Mouse (Mus musculus): ENCODE measurements at regions not wholly inside any gene's neighbourhood (a gene's known extent, or its start where the extent isn't known, plus 50 kb on each side); places are given as distances from the start of the nearest gene placed in this dataset.

- H3ac ChIP-seq (ENCODE audit: control insufficient read depth, insufficient read length): no peak overlapping the region
- H3K27me3 ChIP-seq (ENCODE audit: control insufficient read depth, insufficient read depth, insufficient read length): no peaks in the 10 kb centered on the region
- H3K36me3 ChIP-seq (ENCODE audit: control insufficient read depth, insufficient read depth): no peaks in the 10 kb centered on the region
- no peak overlapping the region for H3K4me3 ChIP-seq
- H3K79me2 ChIP-seq (ENCODE audit: control insufficient read depth, insufficient read depth): no peaks in the 10 kb centered on the region
- H3K4me2 ChIP-seq (ENCODE audit: low read depth): no peak overlapping the region
- no peak for TF ChIP-seq TCF3 (IDR thresholded peaks at IDR 0.05; ENCODE audit: insufficient read length, low read depth)
- no peak for TF ChIP-seq POLR2AphosphoS2 (IDR thresholded peaks at IDR 0.05; ENCODE audit: insufficient read length, low read depth)
- no peak for TF ChIP-seq USF1 (IDR thresholded peaks at IDR 0.05; ENCODE audit: low read depth)
- no peak for TF ChIP-seq MAX (IDR thresholded peaks at IDR 0.05; ENCODE audit: low read depth)
- no peak for TF ChIP-seq SRF (IDR thresholded peaks at IDR 0.05; ENCODE audit: control insufficient read depth, insufficient read length, low read depth)
- TF ChIP-seq TCF12 (IDR thresholded peaks at IDR 0.05; ENCODE audit: insufficient read depth, poor library complexity, severe bottlenecking): no peak
- TF ChIP-seq MYOG (IDR thresholded peaks at IDR 0.05; ENCODE audit: control insufficient read depth in 1 of 3, insufficient read depth in 1 of 3, insufficient read length in 2 of 3, low read depth in 2 of 3): no peak
- TF ChIP-seq MYOD1 (IDR thresholded peaks at IDR 0.05; ENCODE audit: control insufficient read depth in 1 of 3, insufficient read length in 2 of 3, low read depth in 2 of 3): no peak
- no peak for TF ChIP-seq E2F4 (IDR thresholded peaks at IDR 0.05; ENCODE audit: insufficient read depth)
- no peak for TF ChIP-seq CEBPB (IDR thresholded peaks at IDR 0.05; ENCODE audit: insufficient read depth, poor library complexity, severe bottlenecking)
- no peak for TF ChIP-seq REST (IDR thresholded peaks at IDR 0.05; ENCODE audit: insufficient read depth, insufficient read length)
- TF ChIP-seq POLR2A (IDR thresholded peaks at IDR 0.05; ENCODE audit: insufficient read length, low read depth): no peak
Observed at GRCm38 (mm10) chr11:37650095-37650494, 414.3 kb upstream of the Tenm2 start.

GRCm38 (mm10) chr11:37623290-37623689, 387.5 kb upstream of the Tenm2 start:
- TF ChIP-seq POLR2A (IDR thresholded peaks at IDR 0.05; ENCODE audit: insufficient read length, low read depth): no peak
- TF ChIP-seq USF1 (IDR thresholded peaks at IDR 0.05; ENCODE audit: low read depth): no peak
- no peak for TF ChIP-seq REST (IDR thresholded peaks at IDR 0.05; ENCODE audit: insufficient read depth, insufficient read length)
- no peak for TF ChIP-seq POLR2AphosphoS2 (IDR thresholded peaks at IDR 0.05; ENCODE audit: insufficient read length, low read depth)
- no peak for TF ChIP-seq E2F4 (IDR thresholded peaks at IDR 0.05; ENCODE audit: insufficient read depth)
- TF ChIP-seq MAX (IDR thresholded peaks at IDR 0.05; ENCODE audit: low read depth): no peak
- no peak for TF ChIP-seq SRF (IDR thresholded peaks at IDR 0.05; ENCODE audit: control insufficient read depth, insufficient read length, low read depth)
- TF ChIP-seq CEBPB (IDR thresholded peaks at IDR 0.05; ENCODE audit: insufficient read depth, poor library complexity, severe bottlenecking): no peak
- TF ChIP-seq TCF12 (IDR thresholded peaks at IDR 0.05; ENCODE audit: insufficient read depth, poor library complexity, severe bottlenecking): no peak
- TF ChIP-seq MYOG (IDR thresholded peaks at IDR 0.05; ENCODE audit: control insufficient read depth in 1 of 3, insufficient read depth in 1 of 3, insufficient read length in 2 of 3, low read depth in 2 of 3): no peak
- TF ChIP-seq MYOD1 (IDR thresholded peaks at IDR 0.05; ENCODE audit: control insufficient read depth in 1 of 3, insufficient read length in 2 of 3, low read depth in 2 of 3): no peak
- TF ChIP-seq TCF3 (IDR thresholded peaks at IDR 0.05; ENCODE audit: insufficient read length, low read depth): no peak
- no peak overlapping the region for H3K4me3 ChIP-seq
- H3K27me3 ChIP-seq (ENCODE audit: control insufficient read depth, insufficient read depth, insufficient read length): no peaks in the 10 kb centered on the region
- no peak overlapping the region for H3ac ChIP-seq (ENCODE audit: control insufficient read depth, insufficient read length)
- H3K4me2 ChIP-seq (ENCODE audit: low read depth): no peak overlapping the region
- no peaks in the 10 kb centered on the region for H3K79me2 ChIP-seq (ENCODE audit: control insufficient read depth, insufficient read depth)
- no peaks in the 10 kb centered on the region for H3K36me3 ChIP-seq (ENCODE audit: control insufficient read depth, insufficient read depth)

GRCm38 (mm10) chr11:37600533-37600932, 364.8 kb upstream of the Tenm2 start:
- TF ChIP-seq CEBPB (IDR thresholded peaks at IDR 0.05; ENCODE audit: insufficient read depth, poor library complexity, severe bottlenecking) (no peak), MAX (IDR thresholded peaks at IDR 0.05; ENCODE audit: low read depth) (no peak), MYOD1 (IDR thresholded peaks at IDR 0.05; ENCODE audit: control insufficient read depth in 1 of 3, insufficient read length in 2 of 3, low read depth in 2 of 3) (no peak), SRF (IDR thresholded peaks at IDR 0.05; ENCODE audit: control insufficient read depth, insufficient read length, low read depth) (no peak), POLR2A (IDR thresholded peaks at IDR 0.05; ENCODE audit: insufficient read length, low read depth) (no peak), TCF12 (IDR thresholded peaks at IDR 0.05; ENCODE audit: insufficient read depth, poor library complexity, severe bottlenecking) (no peak), MYOG (IDR thresholded peaks at IDR 0.05; ENCODE audit: control insufficient read depth in 1 of 3, insufficient read depth in 1 of 3, insufficient read length in 2 of 3, low read depth in 2 of 3) (no peak), REST (IDR thresholded peaks at IDR 0.05; ENCODE audit: insufficient read depth, insufficient read length) (no peak), E2F4 (IDR thresholded peaks at IDR 0.05; ENCODE audit: insufficient read depth) (no peak), POLR2AphosphoS2 (IDR thresholded peaks at IDR 0.05; ENCODE audit: insufficient read length, low read depth) (no peak), USF1 (IDR thresholded peaks at IDR 0.05; ENCODE audit: low read depth) (no peak), TCF3 (IDR thresholded peaks at IDR 0.05; ENCODE audit: insufficient read length, low read depth) (no peak)
- no peaks in the 10 kb centered on the region for H3K36me3 ChIP-seq (ENCODE audit: control insufficient read depth, insufficient read depth)
- H3ac ChIP-seq (ENCODE audit: control insufficient read depth, insufficient read length): no peak overlapping the region
- no peaks in the 10 kb centered on the region for H3K79me2 ChIP-seq (ENCODE audit: control insufficient read depth, insufficient read depth)
- no peaks in the 10 kb centered on the region for H3K27me3 ChIP-seq (ENCODE audit: control insufficient read depth, insufficient read depth, insufficient read length)
- H3K4me3 ChIP-seq: no peak overlapping the region
- no peak overlapping the region for H3K4me2 ChIP-seq (ENCODE audit: low read depth)

GRCm38 (mm10) chr11:37582236-37582635, 346.5 kb upstream of the Tenm2 start:
- Histone ChIP-seq H3K27me3 (ENCODE audit: control insufficient read depth, insufficient read depth, insufficient read length) (no peaks in the 10 kb centered on the region), H3K79me2 (ENCODE audit: control insufficient read depth, insufficient read depth) (no peaks in the 10 kb centered on the region), H3ac (ENCODE audit: control insufficient read depth, insufficient read length) (no peak overlapping the region), H3K36me3 (ENCODE audit: control insufficient read depth, insufficient read depth) (no peaks in the 10 kb centered on the region), H3K4me2 (ENCODE audit: low read depth) (no peak overlapping the region), H3K4me3 (no peak overlapping the region)
- TF ChIP-seq CEBPB (IDR thresholded peaks at IDR 0.05; ENCODE audit: insufficient read depth, poor library complexity, severe bottlenecking): no peak
- TF ChIP-seq REST (IDR thresholded peaks at IDR 0.05; ENCODE audit: insufficient read depth, insufficient read length): no peak
- TF ChIP-seq POLR2A (IDR thresholded peaks at IDR 0.05; ENCODE audit: insufficient read length, low read depth): no peak
- no peak for TF ChIP-seq MYOD1 (IDR thresholded peaks at IDR 0.05; ENCODE audit: control insufficient read depth in 1 of 3, insufficient read length in 2 of 3, low read depth in 2 of 3)
- no peak for TF ChIP-seq TCF3 (IDR thresholded peaks at IDR 0.05; ENCODE audit: insufficient read length, low read depth)
- no peak for TF ChIP-seq TCF12 (IDR thresholded peaks at IDR 0.05; ENCODE audit: insufficient read depth, poor library complexity, severe bottlenecking)
- no peak for TF ChIP-seq MAX (IDR thresholded peaks at IDR 0.05; ENCODE audit: low read depth)
- TF ChIP-seq SRF (IDR thresholded peaks at IDR 0.05; ENCODE audit: control insufficient read depth, insufficient read length, low read depth): no peak
- TF ChIP-seq E2F4 (IDR thresholded peaks at IDR 0.05; ENCODE audit: insufficient read depth): no peak
- no peak for TF ChIP-seq MYOG (IDR thresholded peaks at IDR 0.05; ENCODE audit: control insufficient read depth in 1 of 3, insufficient read depth in 1 of 3, insufficient read length in 2 of 3, low read depth in 2 of 3)
